Mouse (Mus musculus): ENCODE results near the gene Ptprj.

GRCm38 (mm10) chr2:90559688-90560196, 20.7 kb downstream of the Ptprj start:
- TF ChIP-seq CTCF (IDR thresholded peaks at IDR 0.05; ENCODE audit: low read depth, low read length) (no peak), POLR2A (IDR thresholded peaks at IDR 0.05; ENCODE audit: extremely low read depth, insufficient read depth, low read length) (no peak)
